Mouse (Mus musculus): ENCODE results near the gene Copz1.

- TF ChIP-seq CTCF (IDR thresholded peaks at IDR 0.05; ENCODE audit: low read depth) (no peak), EP300 (IDR thresholded peaks at IDR 0.05; ENCODE audit: low read depth) (no peak)
Measured at GRCm38 (mm10) chr15:103335488-103336235, 63.1 kb downstream of the Copz1 start.
